Mouse (Mus musculus) lung, embryonic 14.5 days (tissue): ENCODE results near the gene Tmem132c. TPM values are rescaled to one million over a fixed set of nuclear protein-coding genes. Genes with fewer than 3 reads are reported as not detected.

Experiments used
- ATAC-seq: fragments of 200-750 bp; cut with Nextera tagmentation; 2 replicates; pipeline ENCODE4 v1.8.0; 2017; ENCODE audit warnings: mild to moderate bottlenecking, moderate TSS enrichment, moderate library complexity; ENCODE audit not compliant: insufficient read depth
- DNase-seq: peaks from one replicate; pipeline ENCODE4 v3.0.0-alpha.2; 2015
- H3K27ac ChIP-seq: fragments of 300-500 bp; sonication (generic); 2 replicates; pipeline ENCODE4 v1.5.1; 2014; ENCODE audit warnings: low read depth, mild to moderate bottlenecking, moderate library complexity
- H3K27me3 ChIP-seq: fragments of 300-500 bp; sonication (generic); 2 replicates; pipeline ENCODE4 v1.6.1; 2014; ENCODE audit warnings: low read length, control low read depth; ENCODE audit not compliant: insufficient read depth
- H3K36me3 ChIP-seq: fragments of 300-500 bp; sonication (generic); 2 replicates; pipeline ENCODE4 v1.6.1; 2014; ENCODE audit warnings: control low read depth; ENCODE audit not compliant: insufficient read depth
- H3K4me1 ChIP-seq: fragments of 300-500 bp; sonication (generic); 2 replicates; pipeline ENCODE4 v1.6.1; 2014; ENCODE audit warnings: antibody characterized with exemption, control low read depth; ENCODE audit not compliant: insufficient read depth
- H3K4me2 ChIP-seq: fragments of 300-500 bp; sonication (generic); 2 replicates; pipeline ENCODE4 v1.6.1; 2014; ENCODE audit warnings: mild to moderate bottlenecking
- H3K4me3 ChIP-seq: fragments of 300-500 bp; sonication (generic); 2 replicates; pipeline ENCODE4 v1.5.1; 2014; ENCODE audit warnings: low read depth, low read length
- H3K9ac ChIP-seq: fragments of 300-500 bp; sonication (generic); 2 replicates; pipeline ENCODE4 v1.6.1; 2014
- H3K9me3 ChIP-seq: fragments of 300-500 bp; sonication (generic); 2 replicates; pipeline ENCODE4 v1.6.1; 2016; ENCODE audit warnings: low read depth, low read length, control low read depth
- CTCF ChIP-seq: IDR thresholded peaks from 2 replicates; pipeline ENCODE4 v1.5.1; 2016; ENCODE audit warnings: antibody characterized with exemption, low read depth
- WGBS: fragments of 180-500 bp; shearing (Covaris S2); extraction: QIAGEN DNeasy Blood & Tissue Kit; methylation state at CpG from one replicate; pipeline ENCODE4 v1.1.7; 2014; 5-methylcytosine and 5-hydroxymethylcytosine counted together
- polyA plus RNA-seq: library from polyadenylated mRNA; unstranded; fragments of >200 nt; fragmentation: Nextera tagmentation; extraction: Ambion mirVana; gene quantifications from 2 replicates; pipeline ENCODE4 v1.2.1, GENCODE M21; 2014

The Tmem132c gene
- polyA plus RNA-seq, 1 experiment from 2014 or later, result 28.5 TPM

DNA sequence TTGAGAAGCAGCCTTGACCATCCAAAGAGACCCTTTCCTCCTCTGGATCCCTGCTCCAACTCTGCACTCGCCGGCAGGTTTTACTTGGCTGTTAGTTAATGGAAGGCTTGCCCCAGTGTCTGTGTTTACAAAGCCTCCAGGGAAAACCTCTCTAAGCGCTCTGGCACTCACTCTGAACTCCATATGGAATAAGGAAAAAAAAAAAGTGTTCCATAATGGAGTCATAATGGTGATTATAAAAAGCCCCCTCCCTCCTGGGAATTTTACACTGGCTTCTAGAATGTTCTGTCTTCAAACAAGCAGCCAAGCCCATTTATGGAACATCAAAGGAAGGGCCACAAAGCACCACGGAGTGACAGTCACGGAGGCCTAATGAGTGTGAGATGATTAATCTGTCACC is 136.9 kb downstream of the Tmem132c start:
- Histone ChIP-seq H3K4me1 (peaks cover 24% of the 10 kb centered on the region), H3K4me3 (no peak overlapping the region), H3K27me3 (no peaks in the 10 kb centered on the region), H3K4me2 (no peak overlapping the region), H3K36me3 (no peaks in the 10 kb centered on the region), H3K9ac (no peak overlapping the region), H3K9me3 (no peaks in the 10 kb centered on the region), H3K27ac (peak overlapping the region; percentile 55; the same call in 1 of the 2 replicates)
- ATAC-seq (peak; percentile 33; the same call in 1 of the 2 replicates), DNase-seq (peak; percentile 72)
- 13% methylated on average over 5 of the region's 5 CpGs for WGBS
- no peak for TF ChIP-seq CTCF

DNA sequence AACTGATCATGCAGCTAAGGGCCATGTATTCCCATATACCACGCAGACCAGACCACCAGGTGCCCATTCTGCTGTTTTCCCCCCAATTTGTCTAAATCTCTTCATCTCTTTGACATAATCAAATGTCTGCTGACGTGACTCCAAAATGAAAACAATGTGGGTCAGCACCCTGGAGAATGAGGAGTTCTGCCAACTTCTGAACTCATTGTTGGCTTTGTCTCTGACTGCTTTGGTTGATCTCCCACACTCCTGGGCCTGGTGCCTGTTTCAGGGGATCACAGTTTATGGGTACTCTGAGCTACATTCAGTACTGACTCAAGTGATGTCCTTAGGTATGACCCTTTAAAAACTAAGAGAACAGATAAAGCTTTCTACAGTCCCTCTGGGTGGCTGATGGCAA is 137.7 kb downstream of the Tmem132c start:
- H3K4me3 ChIP-seq, result no peak overlapping the region
- ATAC-seq, result no peak
- peak overlapping the region; percentile 55; the same call in 1 of the 2 replicates for H3K27ac ChIP-seq
- H3K9me3 ChIP-seq, result no peaks in the 10 kb centered on the region
- no peaks in the 10 kb centered on the region for H3K27me3 ChIP-seq
- H3K36me3 ChIP-seq, result no peaks in the 10 kb centered on the region
- DNase-seq, result no peak
- peaks cover 24% of the 10 kb centered on the region for H3K4me1 ChIP-seq
- no peak overlapping the region for H3K9ac ChIP-seq
- no peak overlapping the region for H3K4me2 ChIP-seq
- no peak for TF ChIP-seq CTCF
- WGBS, result 79% methylated on average over 2 of the region's 2 CpGs

DNA sequence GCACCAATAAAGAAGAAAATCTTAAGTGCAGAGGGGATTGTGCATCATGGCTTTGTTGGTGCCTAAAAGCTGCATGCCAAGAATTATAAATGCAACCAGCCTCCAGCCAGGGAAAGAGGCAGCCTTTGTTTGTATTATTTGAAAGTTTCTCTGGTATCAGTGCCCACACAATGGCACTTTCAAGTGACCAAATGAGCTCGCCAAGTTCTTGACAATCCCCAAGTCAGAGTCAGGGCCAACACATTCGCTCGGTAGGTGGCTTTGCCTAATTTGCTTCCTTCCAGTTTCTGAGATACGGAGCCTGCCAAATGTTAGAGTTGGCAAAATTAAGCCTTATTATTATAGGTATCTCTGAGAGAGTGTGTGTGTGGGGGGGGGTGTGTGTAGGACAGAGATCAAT is 139.6 kb downstream of the Tmem132c start:
- H3K4me3 ChIP-seq, result no peak overlapping the region

DNA sequence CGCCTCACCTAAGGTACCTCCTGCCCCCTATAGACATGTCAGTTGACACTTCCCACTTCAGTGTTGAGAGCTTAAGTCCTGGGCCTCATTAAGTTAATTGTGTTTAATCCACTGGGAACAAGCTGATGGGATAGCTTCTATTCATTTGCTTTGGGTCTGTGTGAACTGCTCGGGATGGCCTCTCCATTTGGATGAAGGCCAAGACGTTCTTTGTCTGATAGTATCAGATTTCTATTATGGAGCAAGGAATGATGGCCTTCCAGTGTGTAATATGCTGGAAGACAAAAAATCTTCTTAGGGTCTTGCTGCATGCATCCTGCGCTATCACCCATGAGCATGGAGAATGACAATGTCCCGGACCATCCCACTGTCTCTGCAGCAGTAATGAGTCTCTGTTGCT is 141.0 kb downstream of the Tmem132c start:
- Histone ChIP-seq H3K9me3 (no peaks in the 10 kb centered on the region), H3K36me3 (no peaks in the 10 kb centered on the region), H3K27ac (0 out of 2 replicates have a peak overlapping the region, but pooled peaks have one; percentile 3), H3K9ac (no peak overlapping the region), H3K4me1 (peaks cover 24% of the 10 kb centered on the region), H3K4me3 (no peak overlapping the region), H3K27me3 (no peaks in the 10 kb centered on the region), H3K4me2 (no peak overlapping the region)
- DNase-seq, result peak; percentile 82
- 51% methylated on average over 5 of the region's 5 CpGs for WGBS
- no peak for ATAC-seq
- TF ChIP-seq CTCF, result no peak

More for the DNA sequence above, 139.6 kb downstream of the Tmem132c start:
- Histone ChIP-seq H3K9me3 (no peaks in the 10 kb centered on the region), H3K4me1 (peaks cover 24% of the 10 kb centered on the region), H3K27ac (no peak overlapping the region), H3K9ac (no peak overlapping the region), H3K4me2 (no peak overlapping the region), H3K36me3 (no peaks in the 10 kb centered on the region), H3K27me3 (no peaks in the 10 kb centered on the region)
- ATAC-seq (no peak), DNase-seq (no peak)
- TF ChIP-seq CTCF, result no peak
- WGBS, result 80% methylated on average over 4 of the region's 4 CpGs

DNA sequence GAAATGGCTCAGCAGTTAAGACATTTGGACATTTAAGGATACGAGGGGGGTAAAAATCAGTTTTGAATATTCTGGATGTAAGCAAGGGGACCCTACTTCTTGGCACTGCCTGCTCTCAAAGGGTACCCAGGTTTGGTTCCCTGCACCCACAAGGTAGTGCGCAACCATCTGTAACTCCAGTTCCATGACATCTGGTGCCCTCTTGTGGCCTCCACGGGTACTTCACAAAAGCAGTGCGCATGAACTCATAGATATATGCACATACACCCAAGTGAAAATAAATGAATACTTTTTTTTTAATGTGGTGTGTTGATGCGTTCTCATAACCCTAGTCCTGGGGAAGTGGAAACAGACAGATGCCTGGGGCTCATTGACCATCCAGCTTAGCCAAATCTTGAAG is 149.6 kb downstream of the Tmem132c start:
- H3K36me3 ChIP-seq, result no peaks in the 10 kb centered on the region
- H3K9ac ChIP-seq, result no peak overlapping the region
- no peaks in the 10 kb centered on the region for H3K4me1 ChIP-seq
- H3K27ac ChIP-seq, result no peak overlapping the region
- WGBS, result 90% methylated on average over 5 of the region's 5 CpGs
- TF ChIP-seq CTCF, result peak; percentile 41
- peaks cover 6% of the 10 kb centered on the region; the same call in 1 of the 2 replicates for H3K9me3 ChIP-seq
- no peak for DNase-seq
- no peak for ATAC-seq
- no peak overlapping the region for H3K4me3 ChIP-seq
- H3K4me2 ChIP-seq, result no peak overlapping the region
- no peaks in the 10 kb centered on the region for H3K27me3 ChIP-seq

DNA sequence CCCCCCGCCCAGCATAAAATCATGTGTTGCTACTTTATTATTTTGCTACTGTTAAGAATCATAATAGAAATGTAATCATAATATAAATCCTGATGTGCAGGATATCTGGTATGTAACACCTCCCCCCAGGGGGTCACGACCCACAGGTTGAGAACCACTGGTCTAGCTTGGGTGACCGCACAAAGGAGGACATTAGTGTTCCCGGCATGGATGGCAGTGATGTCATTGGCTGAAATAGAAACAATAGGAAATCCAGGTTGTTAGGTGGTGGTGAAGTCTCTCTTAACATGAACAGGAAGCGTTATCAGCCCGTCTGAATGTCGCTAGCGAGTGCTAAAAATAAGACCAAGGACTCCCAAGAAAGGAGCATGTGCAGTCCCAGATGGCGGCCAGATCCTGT is 155.3 kb downstream of the Tmem132c start:
- Histone ChIP-seq H3K9me3 (no peaks in the 10 kb centered on the region), H3K27me3 (no peaks in the 10 kb centered on the region), H3K4me1 (no peaks in the 10 kb centered on the region), H3K4me2 (no peak overlapping the region), H3K27ac (no peak overlapping the region), H3K36me3 (no peaks in the 10 kb centered on the region), H3K9ac (no peak overlapping the region), H3K4me3 (no peak overlapping the region)
- WGBS, result 75% methylated on average over 9 of the region's 9 CpGs
- DNase-seq (peak; percentile 38), ATAC-seq (peak; percentile 54; the same call in 1 of the 2 replicates)
- no peak for TF ChIP-seq CTCF

DNA sequence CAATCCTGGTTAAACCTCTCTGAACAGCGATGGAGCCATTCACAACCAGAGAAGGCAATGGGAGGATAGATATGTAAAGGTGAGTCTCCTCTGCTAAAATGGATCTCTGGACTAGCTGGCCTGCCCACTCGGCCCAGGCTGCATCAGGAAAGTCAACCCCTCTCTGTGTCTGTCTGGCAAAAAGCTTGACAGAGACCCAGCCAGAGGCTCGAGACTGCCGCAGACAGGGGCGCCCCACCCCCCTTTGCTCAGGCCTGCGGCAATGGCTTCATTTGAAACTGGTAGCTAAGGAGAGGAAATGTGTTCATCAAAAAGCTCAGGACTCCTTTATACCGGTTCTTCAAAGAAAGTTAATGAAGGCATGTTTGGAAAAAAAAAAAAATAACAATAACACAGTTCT is 156.4 kb downstream of the Tmem132c start:
- no peak overlapping the region for H3K27ac ChIP-seq
- no peaks in the 10 kb centered on the region for H3K36me3 ChIP-seq
- no peak for TF ChIP-seq CTCF
- no peaks in the 10 kb centered on the region for H3K4me1 ChIP-seq
- H3K4me2 ChIP-seq, result no peak overlapping the region
- H3K9me3 ChIP-seq, result no peaks in the 10 kb centered on the region
- DNase-seq, result no peak
- no peaks in the 10 kb centered on the region for H3K27me3 ChIP-seq
- no peak overlapping the region for H3K4me3 ChIP-seq
- no peak; the same call in 1 of the 2 replicates for ATAC-seq
- H3K9ac ChIP-seq, result no peak overlapping the region
- WGBS, result 19% methylated on average over 7 of the region's 7 CpGs
